Mouse (Mus musculus) embryonic facial prominence, embryonic 13.5 days (tissue): ENCODE results near the gene Ptrh1. TPM values are rescaled to one million over a fixed set of nuclear protein-coding genes. Genes with fewer than 3 reads are reported as not detected.

Experiments
- ATAC-seq: fragments of 200-750 bp; cut with Nextera tagmentation; 2 replicates; pipeline ENCODE4 v1.8.0; 2017; ENCODE audit warnings: low read depth; ENCODE audit not compliant: insufficient number of reproducible peaks, insufficient read depth, low FRiP score, low TSS enrichment
- H3K27ac ChIP-seq: fragments of 300-500 bp; sonication (generic); 2 replicates; pipeline ENCODE4 v1.5.1; 2015; ENCODE audit warnings: moderate library complexity, mild to moderate bottlenecking, inconsistent platforms
- H3K27me3 ChIP-seq: fragments of 300-500 bp; sonication (generic); 2 replicates; pipeline ENCODE4 v1.6.1; 2015; ENCODE audit warnings: mild to moderate bottlenecking, inconsistent platforms
- H3K36me3 ChIP-seq: fragments of 300-500 bp; sonication (generic); 2 replicates; pipeline ENCODE4 v1.6.1; 2015; ENCODE audit warnings: mild to moderate bottlenecking, inconsistent platforms
- H3K4me1 ChIP-seq: fragments of 300-500 bp; sonication (generic); 2 replicates; pipeline ENCODE4 v1.6.1; 2015; ENCODE audit warnings: inconsistent platforms
- H3K4me2 ChIP-seq: fragments of 300-500 bp; sonication (generic); 2 replicates; pipeline ENCODE4 v1.6.1; 2015; ENCODE audit warnings: moderate library complexity, mild to moderate bottlenecking, inconsistent platforms
- H3K4me3 ChIP-seq: fragments of 300-500 bp; sonication (generic); 2 replicates; pipeline ENCODE4 v1.5.1; 2015; ENCODE audit warnings: mild to moderate bottlenecking, inconsistent platforms
- H3K9ac ChIP-seq: fragments of 300-500 bp; sonication (generic); 2 replicates; pipeline ENCODE4 v1.6.1; 2015; ENCODE audit warnings: mild to moderate bottlenecking, inconsistent platforms
- H3K9me3 ChIP-seq: fragments of 300-500 bp; sonication (generic); 2 replicates; pipeline ENCODE4 v1.6.1; 2016; ENCODE audit warnings: inconsistent platforms
- WGBS: fragments of 180-500 bp; shearing (Covaris S2); methylation state at CpG from one replicate; pipeline ENCODE4 v1.1.7; 2015; ENCODE audit warnings: mixed read lengths; 5-methylcytosine and 5-hydroxymethylcytosine counted together
- polyA plus RNA-seq: library from polyadenylated mRNA; unstranded; fragments of >200 nt; fragmentation: Nextera tagmentation; extraction: Ambion mirVana; gene quantifications from 2 replicates; pipeline ENCODE4 v1.2.1, GENCODE M21; 2015

The Ptrh1 gene
- 4.6 and 5.8 TPM in 2 replicates for polyA plus RNA-seq

DNA sequence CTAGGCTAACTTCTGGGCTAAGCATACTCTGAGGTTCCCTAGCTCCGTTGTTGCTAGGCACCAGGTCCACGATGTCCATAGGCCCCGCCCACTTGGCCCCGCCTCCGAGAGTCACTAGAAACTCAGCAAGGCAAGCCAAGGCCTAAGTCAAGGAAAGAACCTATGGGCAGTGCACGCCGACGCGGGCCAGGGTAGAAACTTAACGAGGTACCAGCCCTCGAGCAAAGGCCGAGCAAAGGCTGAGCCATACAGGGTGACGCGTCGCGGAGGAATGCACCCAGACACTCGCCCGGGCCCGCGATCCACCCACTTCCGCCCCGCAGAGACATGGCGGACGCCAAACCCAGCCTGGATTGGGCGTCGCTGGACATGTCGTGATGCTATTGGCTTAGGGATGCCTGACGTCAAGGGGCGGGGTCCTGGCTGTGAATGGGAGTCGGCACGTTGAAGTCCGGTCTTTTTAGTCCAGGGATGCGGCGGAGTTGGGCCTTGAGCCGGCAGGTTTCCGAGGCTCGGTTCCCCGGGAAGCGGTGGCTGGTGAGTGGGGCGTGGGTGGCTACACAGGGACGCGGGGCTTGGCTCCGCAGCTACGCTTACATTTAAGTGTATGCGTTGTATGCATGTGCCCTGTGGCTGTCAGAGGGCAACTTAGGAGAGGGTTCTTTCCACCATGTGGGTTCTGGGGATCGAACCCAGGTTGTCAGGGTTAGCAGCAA lies at the start of gene Ptrh1, which contains the start of gene Ttc16:
Gene Ptrh1, plus strand, starts transcription at position 428 of the 716 bp plus-strand sequence.
Gene Ttc16, minus strand, starts transcription at position 275 of the 716 bp plus-strand sequence.
- peak; percentile 90 for ATAC-seq
- Histone ChIP-seq H3K9ac (peak within 1 kb of the TSS; percentile 68), H3K4me2 (peak within 1 kb of the TSS; percentile 82), H3K27ac (peak within 1 kb of the TSS; percentile 64; the same call in 1 of the 2 replicates), H3K4me3 (peak within 1 kb of the TSS; percentile 61), H3K4me1 (peaks cover 13% of the 10 kb centered on the region), H3K36me3 (no peaks in the 10 kb centered on the region), H3K9me3 (no peaks in the 10 kb centered on the region), H3K27me3 (peaks cover 6% of the 10 kb centered on the region; the same call in 1 of the 2 replicates)
- WGBS: under 1% methylated on average over 46 of the region's 46 CpGs

DNA sequence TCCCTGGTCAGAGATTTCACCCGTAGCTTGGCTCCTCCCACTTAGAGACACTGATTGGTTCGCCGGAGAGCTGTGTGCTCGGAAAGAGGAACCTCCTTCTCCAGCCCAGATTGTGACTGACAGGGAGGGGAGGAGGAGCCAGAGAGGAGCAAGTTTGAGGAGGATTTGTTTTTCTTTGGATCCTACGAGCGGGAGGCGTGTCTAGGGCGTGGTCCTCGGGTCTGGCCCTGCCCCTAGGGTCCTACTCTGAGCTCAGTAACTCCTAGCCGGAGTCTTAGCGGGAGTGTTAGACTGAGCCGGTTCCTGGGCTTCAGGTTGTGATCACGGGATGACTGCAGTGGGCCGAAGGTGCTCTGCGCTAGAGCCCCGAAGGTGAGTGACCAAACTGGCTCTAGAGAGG lies 48.2 kb upstream of the Ptrh1 start:
- no peaks in the 10 kb centered on the region for H3K9me3 ChIP-seq
- H3K4me2 ChIP-seq: peak overlapping the region; percentile 63
- peak; percentile 91 for ATAC-seq
- under 1% methylated on average over 16 of the region's 16 CpGs for WGBS
- peaks cover 43% of the 10 kb centered on the region for H3K4me1 ChIP-seq
- H3K9ac ChIP-seq: peak overlapping the region; percentile 72
- peak overlapping the region; percentile 71; the same call in 1 of the 2 replicates for H3K27ac ChIP-seq
- H3K36me3 ChIP-seq: peaks cover 9% of the 10 kb centered on the region; the same call in 1 of the 2 replicates
- H3K27me3 ChIP-seq: no peaks in the 10 kb centered on the region
- H3K4me3 ChIP-seq: peak overlapping the region; percentile 41

DNA sequence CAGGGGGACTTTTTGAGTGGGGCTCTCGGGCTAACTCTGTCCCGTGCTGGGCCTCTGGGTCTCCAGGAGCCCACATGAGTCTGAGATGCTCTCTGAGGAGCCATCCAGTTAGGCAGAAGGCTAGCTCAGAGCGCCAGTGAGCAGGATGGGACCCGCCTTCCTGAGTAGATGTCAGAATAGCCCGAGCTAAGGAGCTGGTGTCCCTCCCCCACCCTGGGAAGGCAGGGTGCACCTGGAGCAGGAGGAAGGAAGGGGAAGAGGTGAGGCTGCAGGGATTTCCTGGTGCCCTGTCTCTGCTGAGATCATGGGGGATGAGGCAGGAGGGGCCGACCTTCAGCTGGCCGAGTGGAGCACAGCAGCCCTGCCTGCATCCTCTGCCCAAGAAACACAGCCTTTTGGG lies 47.1 kb upstream of the Ptrh1 start:
- H3K9me3 ChIP-seq: no peaks in the 10 kb centered on the region
- 46% methylated on average over 7 of the region's 7 CpGs for WGBS
- peak overlapping the region; percentile 41 for H3K4me3 ChIP-seq
- H3K36me3 ChIP-seq: peaks cover 11% of the 10 kb centered on the region; the same call in 1 of the 2 replicates
- H3K4me2 ChIP-seq: peak overlapping the region; percentile 63
- peak overlapping the region; percentile 28; the same call in 1 of the 2 replicates for H3K27ac ChIP-seq
- peaks cover 42% of the 10 kb centered on the region for H3K4me1 ChIP-seq
- no peaks in the 10 kb centered on the region for H3K27me3 ChIP-seq
- peak overlapping the region; percentile 72 for H3K9ac ChIP-seq
- peak; percentile 11; the same call in 1 of the 2 replicates for ATAC-seq

DNA sequence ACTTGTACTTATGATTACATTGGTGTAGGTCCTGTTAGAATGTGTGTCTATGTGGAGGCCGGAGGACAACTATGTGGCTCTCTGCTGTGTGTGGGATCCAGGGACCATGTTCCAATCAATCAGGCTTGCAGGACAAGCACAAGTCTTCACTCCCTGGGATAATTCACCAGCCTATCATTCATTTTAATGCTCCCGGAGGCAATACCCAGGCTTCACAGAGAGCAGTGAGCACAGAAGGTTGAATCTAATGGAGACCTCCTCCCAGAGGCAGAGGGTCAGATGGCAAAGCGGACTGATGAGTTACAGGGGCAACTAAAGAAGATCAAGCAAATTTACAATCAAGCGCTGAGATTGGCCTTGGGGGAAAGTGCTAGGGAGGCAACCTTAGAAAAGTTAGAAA lies 46.0 kb upstream of the Ptrh1 start:
- peaks cover 45% of the 10 kb centered on the region for H3K4me1 ChIP-seq
- no peak overlapping the region; the same call in 1 of the 2 replicates for H3K9ac ChIP-seq
- WGBS: 50% methylated on average over 4 of the region's 4 CpGs
- H3K27me3 ChIP-seq: no peaks in the 10 kb centered on the region
- H3K36me3 ChIP-seq: peaks cover 11% of the 10 kb centered on the region; the same call in 1 of the 2 replicates
- no peaks in the 10 kb centered on the region for H3K9me3 ChIP-seq
- 0 out of 2 replicates have a peak overlapping the region, but pooled peaks have one; percentile 28 for H3K27ac ChIP-seq
- H3K4me2 ChIP-seq: peak overlapping the region; percentile 47
- no peak for ATAC-seq
- 0 out of 2 replicates have a peak overlapping the region, but pooled peaks have one; percentile 4 for H3K4me3 ChIP-seq

DNA sequence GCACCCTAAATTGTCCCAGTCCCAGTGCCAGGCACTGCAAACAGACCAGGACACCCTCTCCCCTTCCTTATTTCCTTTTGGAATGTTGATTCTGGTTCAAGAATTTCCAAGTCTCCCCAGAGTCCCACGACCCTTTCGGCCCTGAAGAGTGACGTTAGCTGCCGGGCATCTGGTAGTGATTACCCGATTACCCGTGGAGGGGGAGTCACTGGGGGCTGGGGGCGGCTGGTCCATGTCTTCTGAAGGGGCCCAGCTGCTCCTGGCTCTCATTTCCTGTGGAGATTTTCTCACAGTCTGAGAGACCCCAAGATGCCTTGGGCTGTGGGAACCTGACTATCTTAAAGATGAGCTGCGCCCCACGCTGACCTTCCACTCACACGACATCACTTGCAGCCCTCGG lies 44.7 kb upstream of the Ptrh1 start:
- no peaks in the 10 kb centered on the region for H3K27me3 ChIP-seq
- WGBS: 11% methylated on average over 11 of the region's 11 CpGs
- peak overlapping the region; percentile 47 for H3K4me2 ChIP-seq
- no peaks in the 10 kb centered on the region for H3K9me3 ChIP-seq
- peak overlapping the region; percentile 78 for H3K27ac ChIP-seq
- H3K4me1 ChIP-seq: peaks cover 52% of the 10 kb centered on the region
- H3K4me3 ChIP-seq: peak overlapping the region; percentile 12; the same call in 1 of the 2 replicates
- ATAC-seq: no peak
- H3K9ac ChIP-seq: 0 out of 2 replicates have a peak overlapping the region, but pooled peaks have one; percentile 21
- 0 out of 2 replicates have a peak, but pooled peaks cover 2% of the 10 kb centered on the region for H3K36me3 ChIP-seq

DNA sequence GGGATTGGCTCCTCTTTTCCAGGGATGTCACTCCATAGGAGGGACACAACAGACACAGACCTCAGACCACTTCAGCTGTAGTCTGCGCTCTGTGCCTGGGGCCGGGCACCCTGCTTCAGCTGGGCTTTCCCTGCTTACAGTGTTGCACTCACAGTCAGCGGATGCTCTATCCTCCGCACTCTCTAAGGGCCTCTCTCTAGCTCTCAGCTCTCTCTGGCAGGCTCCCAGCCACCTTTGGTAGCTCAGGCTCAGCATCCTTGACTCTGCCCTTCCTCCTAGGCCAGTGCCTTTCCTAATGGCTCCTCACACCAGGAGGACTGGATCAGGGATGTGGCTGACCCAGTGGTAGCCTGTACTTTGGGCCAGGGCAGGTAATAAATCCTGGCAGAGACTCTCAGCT lies 43.7 kb upstream of the Ptrh1 start:
- no peak overlapping the region for H3K4me3 ChIP-seq
- H3K9ac ChIP-seq: peak overlapping the region; percentile 40; the same call in 1 of the 2 replicates
- H3K27me3 ChIP-seq: no peaks in the 10 kb centered on the region
- H3K27ac ChIP-seq: peak overlapping the region; percentile 78
- ATAC-seq: no peak
- H3K4me2 ChIP-seq: no peak overlapping the region
- H3K36me3 ChIP-seq: 0 out of 2 replicates have a peak, but pooled peaks cover 2% of the 10 kb centered on the region
- H3K9me3 ChIP-seq: no peaks in the 10 kb centered on the region
- WGBS: 56% methylated on average over 4 of the region's 4 CpGs
- H3K4me1 ChIP-seq: peaks cover 51% of the 10 kb centered on the region

DNA sequence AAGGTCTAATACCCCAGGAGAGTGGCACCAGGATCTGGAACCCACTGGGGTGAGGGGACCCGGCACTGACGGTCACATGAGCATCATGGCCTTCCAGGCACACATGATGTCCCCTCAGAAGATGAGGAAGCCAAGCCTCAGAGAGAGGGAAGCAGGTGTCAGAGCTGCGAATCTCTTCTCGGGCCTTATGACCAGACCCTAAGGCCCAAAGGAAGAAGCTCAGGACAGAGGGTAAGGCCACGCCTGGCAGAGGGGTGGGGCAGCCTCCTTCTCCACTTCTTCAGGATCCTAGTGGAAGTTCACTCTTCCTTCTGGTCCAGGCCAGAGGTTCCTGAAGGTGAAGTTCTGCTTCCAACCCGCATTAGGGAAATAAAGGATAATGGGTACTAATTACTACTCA lies 42.9 kb upstream of the Ptrh1 start:
- WGBS: 70% methylated on average over 6 of the region's 6 CpGs
- ATAC-seq: no peak
- H3K9ac ChIP-seq: no peak overlapping the region
- no peaks in the 10 kb centered on the region for H3K9me3 ChIP-seq
- no peak overlapping the region for H3K4me3 ChIP-seq
- H3K4me1 ChIP-seq: peaks cover 46% of the 10 kb centered on the region
- no peak overlapping the region for H3K27ac ChIP-seq
- H3K4me2 ChIP-seq: no peak overlapping the region
- H3K27me3 ChIP-seq: no peaks in the 10 kb centered on the region
- 0 out of 2 replicates have a peak, but pooled peaks cover 2% of the 10 kb centered on the region for H3K36me3 ChIP-seq

DNA sequence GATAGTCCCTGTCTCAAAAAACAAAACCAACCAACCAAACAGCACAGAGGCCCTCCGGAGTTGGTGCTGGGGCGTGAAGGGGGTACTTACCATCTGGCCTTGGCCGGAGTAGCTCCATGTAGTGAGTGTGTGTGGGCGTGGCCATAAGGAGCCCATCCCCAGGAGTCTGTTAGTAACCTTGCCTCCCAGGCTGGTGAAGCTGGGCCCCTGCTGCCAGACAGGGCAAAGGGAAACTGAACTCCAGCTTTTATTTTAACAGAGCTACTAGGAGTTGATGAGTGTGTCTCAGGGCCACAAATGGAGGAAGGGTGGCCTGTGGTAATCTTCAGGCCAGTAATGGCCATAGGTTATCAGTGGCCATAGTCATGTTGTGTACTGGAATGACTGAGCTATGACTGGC lies 41.1 kb upstream of the Ptrh1 start:
- H3K4me1 ChIP-seq: peaks cover 38% of the 10 kb centered on the region
- no peak for ATAC-seq
- H3K9me3 ChIP-seq: no peaks in the 10 kb centered on the region
- no peak overlapping the region for H3K4me2 ChIP-seq
- no peak overlapping the region for H3K4me3 ChIP-seq
- H3K9ac ChIP-seq: 0 out of 2 replicates have a peak overlapping the region, but pooled peaks have one; percentile 32
- 53% methylated on average over 4 of the region's 4 CpGs for WGBS
- 0 out of 2 replicates have a peak, but pooled peaks cover 2% of the 10 kb centered on the region for H3K36me3 ChIP-seq
- no peaks in the 10 kb centered on the region for H3K27me3 ChIP-seq
- peak overlapping the region; percentile 51; the same call in 1 of the 2 replicates for H3K27ac ChIP-seq

DNA sequence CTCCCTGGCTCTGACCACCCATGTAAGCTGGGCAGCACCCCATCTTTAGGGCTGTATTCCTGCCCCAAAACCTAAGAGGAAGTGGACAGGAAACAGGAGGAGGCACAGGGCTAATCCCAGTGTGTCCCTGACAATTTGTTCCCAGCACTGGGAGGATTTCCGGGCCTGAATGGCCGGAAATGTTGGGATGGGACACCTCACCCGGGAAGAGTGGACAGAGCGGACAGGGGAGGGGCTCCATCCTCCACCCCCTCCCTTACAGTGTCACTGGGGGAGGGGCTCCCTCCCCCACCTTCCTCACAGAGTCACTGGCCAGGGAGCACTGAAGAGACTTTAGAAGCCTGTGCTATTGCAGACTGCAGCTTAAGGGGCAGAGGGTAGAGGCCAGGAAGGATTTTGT lies 40.7 kb upstream of the Ptrh1 start:
- H3K9ac ChIP-seq: 0 out of 2 replicates have a peak overlapping the region, but pooled peaks have one; percentile 32
- H3K27ac ChIP-seq: 0 out of 2 replicates have a peak overlapping the region, but pooled peaks have one; percentile 51
- H3K9me3 ChIP-seq: no peaks in the 10 kb centered on the region
- H3K4me1 ChIP-seq: peaks cover 33% of the 10 kb centered on the region
- ATAC-seq: no peak
- 0 out of 2 replicates have a peak, but pooled peaks cover 2% of the 10 kb centered on the region for H3K36me3 ChIP-seq
- no peak overlapping the region for H3K4me3 ChIP-seq
- H3K27me3 ChIP-seq: peaks cover 4% of the 10 kb centered on the region
- H3K4me2 ChIP-seq: no peak overlapping the region
- WGBS: 43% methylated on average over 4 of the region's 4 CpGs

DNA sequence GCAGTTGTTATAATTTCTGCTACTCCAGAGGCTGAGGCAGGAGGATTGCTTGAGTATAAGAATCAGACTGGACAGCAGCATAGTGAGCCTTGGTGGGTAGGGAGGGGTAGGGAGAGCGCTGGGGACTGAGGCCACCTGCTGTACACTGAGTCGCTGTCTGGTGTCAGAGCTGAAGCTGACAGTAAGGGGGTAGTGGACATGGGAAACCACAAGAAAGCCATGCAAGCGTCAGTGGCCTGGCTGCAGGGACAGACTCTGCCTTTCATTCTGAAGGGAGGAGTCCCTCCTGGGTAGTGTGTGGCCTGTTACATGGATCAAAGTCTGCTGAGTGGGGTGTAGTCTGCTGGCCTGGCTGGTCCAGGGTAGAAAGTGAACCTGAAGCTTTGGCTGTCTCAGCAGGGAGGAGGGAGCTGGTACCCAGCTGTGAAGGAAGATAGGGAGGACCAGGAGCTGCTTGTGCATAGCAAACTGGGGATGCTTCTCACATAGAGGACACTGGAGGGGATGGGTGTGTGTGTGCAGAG lies 39.2 kb upstream of the Ptrh1 start:
- no peak overlapping the region for H3K4me3 ChIP-seq
- no peaks in the 10 kb centered on the region for H3K9me3 ChIP-seq
- 0 out of 2 replicates have a peak, but pooled peaks cover 2% of the 10 kb centered on the region for H3K36me3 ChIP-seq
- H3K27ac ChIP-seq: no peak overlapping the region
- no peak overlapping the region for H3K9ac ChIP-seq
- H3K4me2 ChIP-seq: no peak overlapping the region
- 50% methylated on average over 3 of the region's 3 CpGs for WGBS
- H3K4me1 ChIP-seq: peaks cover 27% of the 10 kb centered on the region
- peaks cover 12% of the 10 kb centered on the region for H3K27me3 ChIP-seq
- no peak for ATAC-seq

DNA sequence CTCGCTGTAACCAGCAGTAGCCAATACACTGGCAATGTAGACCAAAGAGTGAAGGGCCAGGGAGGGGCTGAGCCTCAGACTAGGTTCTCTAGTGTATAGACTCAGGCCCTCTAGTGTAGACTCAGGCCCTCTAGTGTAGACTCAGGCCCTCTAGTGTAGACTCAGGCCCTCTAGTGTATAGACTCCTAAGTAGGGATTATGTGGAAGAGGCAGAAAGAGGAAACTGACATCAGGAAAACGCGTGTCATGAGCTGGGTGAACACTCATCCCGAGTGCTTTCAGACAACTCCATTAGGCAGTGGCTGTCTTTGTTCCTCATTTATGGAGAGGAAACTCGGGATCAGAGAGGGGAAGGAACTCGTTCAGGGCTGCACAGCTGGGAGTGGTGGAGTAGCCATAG lies 38.6 kb upstream of the Ptrh1 start:
- no peak overlapping the region for H3K27ac ChIP-seq
- H3K4me3 ChIP-seq: no peak overlapping the region
- H3K4me1 ChIP-seq: peaks cover 27% of the 10 kb centered on the region
- no peaks in the 10 kb centered on the region for H3K9me3 ChIP-seq
- WGBS: 64% methylated on average over 6 of the region's 6 CpGs
- H3K9ac ChIP-seq: no peak overlapping the region
- H3K36me3 ChIP-seq: 0 out of 2 replicates have a peak, but pooled peaks cover 2% of the 10 kb centered on the region
- H3K4me2 ChIP-seq: no peak overlapping the region
- ATAC-seq: no peak
- H3K27me3 ChIP-seq: peaks cover 18% of the 10 kb centered on the region
